Mouse (Mus musculus): ENCODE data around the gene Nudt2. TPM values are rescaled to one million over a fixed set of nuclear protein-coding genes. Genes with fewer than 3 reads are reported as not detected.

Gene Nudt2
- total and polyA plus RNA-seq, 2 experiments from 2014 or later = 37.6 to 42.0 TPM

DNA sequence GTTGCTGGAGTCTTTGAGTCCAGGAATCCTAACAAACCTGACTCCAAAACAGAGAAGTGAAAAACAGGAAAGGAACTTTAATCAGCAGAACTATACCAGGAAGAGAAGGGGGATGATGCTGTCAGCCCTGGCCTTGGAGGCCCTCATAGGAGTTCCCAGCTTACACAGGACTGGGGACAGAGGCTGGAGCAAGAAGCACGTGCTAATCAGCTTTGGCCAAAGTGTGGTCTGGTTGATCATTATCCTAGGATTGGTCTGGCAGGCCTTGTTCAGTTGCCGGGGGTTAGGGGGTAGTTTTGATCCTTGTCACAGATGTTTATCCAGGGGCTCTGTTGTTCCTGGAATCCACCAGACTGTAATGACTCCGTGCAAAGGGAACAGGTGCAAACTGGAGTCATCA is 29.4 kb downstream of the Nudt2 start:
- 47% methylated on average over 3 of the region's 3 CpGs for WGBS
- TF ChIP-seq EP300 (IDR thresholded peaks at IDR 0.05; ENCODE audit: low read depth) = no peak
- TF ChIP-seq CTCF (IDR thresholded peaks at IDR 0.05; ENCODE audit: low read depth) = no peak
- no peak for ATAC-seq (ENCODE audit: insufficient read depth, low read depth)

DNA sequence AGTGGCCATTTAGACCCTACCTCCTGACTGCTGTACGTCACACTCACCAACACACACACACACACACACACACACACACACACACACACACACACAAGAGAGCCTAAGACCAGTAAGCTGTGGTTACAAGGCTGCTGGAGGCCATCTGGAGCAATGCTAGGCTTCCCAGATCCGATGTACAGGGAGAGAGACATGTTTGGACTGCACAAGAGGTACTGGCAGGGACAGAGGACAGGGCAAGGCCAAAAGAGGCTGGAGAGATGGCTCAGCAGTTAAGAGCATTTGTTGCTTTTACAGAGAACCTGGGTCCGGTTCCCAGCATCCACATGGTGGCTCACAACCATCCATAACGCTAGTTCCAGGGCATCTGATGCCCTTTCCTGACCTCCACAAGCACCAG is 30.1 kb downstream of the Nudt2 start:
- no peak for TF ChIP-seq EP300 (IDR thresholded peaks at IDR 0.05; ENCODE audit: low read depth)
- TF ChIP-seq CTCF (IDR thresholded peaks at IDR 0.05; ENCODE audit: low read depth) = no peak
- DNase-seq (ENCODE audit: low spot score) = no peak
- H3K27me3 ChIP-seq (ENCODE audit: control insufficient read depth, insufficient read depth, low read length) = peaks cover 38% of the 10 kb centered on the region

More for the DNA sequence above, 29.4 kb downstream of the Nudt2 start:
- Histone ChIP-seq H3K27me3 (ENCODE audit: control insufficient read depth, insufficient read depth, low read length) (peaks cover 31% of the 10 kb centered on the region), H3K36me3 (replicated peaks; ENCODE audit: control insufficient read depth, insufficient read depth, low read length) (no peaks in the 10 kb centered on the region), H3K4me3 (ENCODE audit: low read depth, low read length) (no peak overlapping the region), H3K9me3 (replicated peaks; ENCODE audit: control insufficient read depth, low read length) (no peaks in the 10 kb centered on the region), H3K27ac (ENCODE audit: low read depth) (no peak overlapping the region), H3K4me1 (ENCODE audit: control insufficient read depth, insufficient read depth) (peaks cover 7% of the 10 kb centered on the region; the same call in 1 of the 2 replicates), H3K4me2 (ENCODE audit: low read depth, low read length) (no peak overlapping the region), H3K9ac (replicated peaks; ENCODE audit: low read depth, low read length) (no peak overlapping the region)
- no peak for DNase-seq (ENCODE audit: low spot score)

DNA sequence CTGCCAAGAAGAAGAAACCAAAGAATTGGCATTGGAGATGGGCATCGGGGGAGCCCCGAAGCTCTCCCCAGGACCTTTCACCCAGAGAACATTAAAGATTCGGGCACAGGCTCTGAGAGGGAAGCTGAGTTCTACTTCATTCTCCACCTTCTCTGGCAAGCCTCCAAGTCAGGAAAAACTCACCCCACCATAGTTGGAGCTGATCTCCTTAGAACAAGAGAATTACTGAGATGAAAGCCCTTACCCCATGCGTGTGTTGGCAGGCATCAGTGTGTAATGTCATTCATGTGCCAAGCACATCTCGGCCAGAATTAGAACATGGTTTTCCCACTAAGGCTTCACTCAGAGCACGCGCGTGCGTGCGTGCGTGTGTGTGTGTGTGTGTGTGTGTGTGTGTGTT is 30.9 kb downstream of the Nudt2 start:
- ATAC-seq (ENCODE audit: insufficient read depth, low read depth) (peak; percentile 43), DNase-seq (ENCODE audit: low spot score) (peak; percentile 36)
- Histone ChIP-seq H3K4me2 (ENCODE audit: low read depth, low read length) (no peak overlapping the region), H3K9me3 (replicated peaks; ENCODE audit: control insufficient read depth, low read length) (no peaks in the 10 kb centered on the region), H3K4me3 (ENCODE audit: low read depth, low read length) (no peak overlapping the region), H3K4me1 (ENCODE audit: control insufficient read depth, insufficient read depth) (peaks cover 7% of the 10 kb centered on the region; the same call in 1 of the 2 replicates), H3K27ac (ENCODE audit: low read depth) (no peak overlapping the region), H3K9ac (replicated peaks; ENCODE audit: low read depth, low read length) (no peak overlapping the region), H3K27me3 (ENCODE audit: control insufficient read depth, insufficient read depth, low read length) (peaks cover 46% of the 10 kb centered on the region), H3K36me3 (replicated peaks; ENCODE audit: control insufficient read depth, insufficient read depth, low read length) (no peaks in the 10 kb centered on the region)
- WGBS = 61% methylated on average over 11 of the region's 11 CpGs
- TF ChIP-seq CTCF (IDR thresholded peaks at IDR 0.05; ENCODE audit: low read depth) = no peak
- TF ChIP-seq EP300 (IDR thresholded peaks at IDR 0.05; ENCODE audit: low read depth) = no peak

More for the DNA sequence above, 30.1 kb downstream of the Nudt2 start:
- Histone ChIP-seq H3K9ac (replicated peaks; ENCODE audit: low read depth, low read length) (no peak overlapping the region), H3K27ac (ENCODE audit: low read depth) (no peak overlapping the region), H3K4me3 (ENCODE audit: low read depth, low read length) (no peak overlapping the region), H3K4me2 (ENCODE audit: low read depth, low read length) (no peak overlapping the region), H3K9me3 (replicated peaks; ENCODE audit: control insufficient read depth, low read length) (no peaks in the 10 kb centered on the region), H3K4me1 (ENCODE audit: control insufficient read depth, insufficient read depth) (peaks cover 7% of the 10 kb centered on the region; the same call in 1 of the 2 replicates), H3K36me3 (replicated peaks; ENCODE audit: control insufficient read depth, insufficient read depth, low read length) (no peaks in the 10 kb centered on the region)
- 78% methylated on average over 4 of the region's 4 CpGs for WGBS
- no peak for ATAC-seq (ENCODE audit: insufficient read depth, low read depth)

DNA sequence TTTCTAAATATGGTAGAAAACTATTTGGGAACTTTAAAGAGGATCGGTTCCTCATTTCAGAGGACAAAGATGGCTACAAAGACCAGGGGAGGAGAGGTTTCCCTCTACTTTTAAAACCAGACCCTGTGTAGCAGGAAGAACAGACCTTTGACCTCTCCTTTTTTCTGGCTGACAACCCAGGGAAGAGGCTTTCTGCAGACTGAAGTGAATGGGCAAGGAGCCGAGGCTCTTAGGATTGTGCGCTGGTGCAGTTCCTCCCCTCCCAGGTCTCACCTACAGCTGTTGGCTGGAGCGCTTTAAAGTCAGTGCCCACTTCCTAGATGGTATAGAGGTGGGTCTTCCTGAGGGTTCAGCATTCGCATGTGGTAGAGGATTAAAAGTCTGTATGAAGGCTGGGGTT is 32.1 kb downstream of the Nudt2 start:
- 75% methylated on average over 5 of the region's 5 CpGs for WGBS
- no peaks in the 10 kb centered on the region for H3K36me3 ChIP-seq (replicated peaks; ENCODE audit: control insufficient read depth, insufficient read depth, low read length)
- H3K4me3 ChIP-seq (ENCODE audit: low read depth, low read length) = no peak overlapping the region
- no peak overlapping the region for H3K4me2 ChIP-seq (ENCODE audit: low read depth, low read length)
- no peaks in the 10 kb centered on the region for H3K9me3 ChIP-seq (replicated peaks; ENCODE audit: control insufficient read depth, low read length)
- H3K27me3 ChIP-seq (ENCODE audit: control insufficient read depth, insufficient read depth, low read length) = peaks cover 56% of the 10 kb centered on the region
- no peak overlapping the region for H3K27ac ChIP-seq (ENCODE audit: low read depth)
- TF ChIP-seq EP300 (IDR thresholded peaks at IDR 0.05; ENCODE audit: low read depth) = no peak
- no peak for TF ChIP-seq CTCF (IDR thresholded peaks at IDR 0.05; ENCODE audit: low read depth)
- DNase-seq (ENCODE audit: low spot score) = no peak
- H3K4me1 ChIP-seq (ENCODE audit: control insufficient read depth, insufficient read depth) = peaks cover 8% of the 10 kb centered on the region; the same call in 1 of the 2 replicates
- no peak overlapping the region for H3K9ac ChIP-seq (replicated peaks; ENCODE audit: low read depth, low read length)
- no peak for ATAC-seq (ENCODE audit: insufficient read depth, low read depth)

DNA sequence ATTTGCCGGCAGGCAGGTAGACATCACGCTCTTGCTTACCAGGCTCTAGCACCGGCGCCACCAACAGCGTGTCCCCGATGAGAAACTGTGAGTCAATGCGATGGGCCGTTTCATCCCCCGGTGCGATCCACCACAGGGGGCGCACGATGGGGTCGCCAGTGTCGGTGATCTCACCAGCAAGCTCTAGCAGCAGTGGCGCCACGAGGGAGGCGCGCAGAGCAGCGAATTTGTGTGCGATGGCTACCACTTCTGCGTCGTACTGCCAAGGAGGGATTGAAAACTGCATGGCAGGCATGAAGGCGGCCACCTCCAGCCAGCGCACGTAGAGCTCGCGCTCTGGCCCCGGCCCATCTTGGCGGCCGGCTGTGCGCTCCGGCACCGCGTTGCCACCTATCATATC is 32.6 kb downstream of the Nudt2 start:
- ATAC-seq (ENCODE audit: insufficient read depth, low read depth) = no peak
- H3K27me3 ChIP-seq (ENCODE audit: control insufficient read depth, insufficient read depth, low read length) = peaks cover 60% of the 10 kb centered on the region
- DNase-seq (ENCODE audit: low spot score) = no peak
- H3K36me3 ChIP-seq (replicated peaks; ENCODE audit: control insufficient read depth, insufficient read depth, low read length) = no peaks in the 10 kb centered on the region
- WGBS = 15% methylated on average over 34 of the region's 34 CpGs
- peak overlapping the region; percentile 25 for H3K4me3 ChIP-seq (ENCODE audit: low read depth, low read length)
- H3K9ac ChIP-seq (replicated peaks; ENCODE audit: low read depth, low read length) = no peak overlapping the region
- H3K27ac ChIP-seq (ENCODE audit: low read depth) = no peak overlapping the region
- peak; percentile 31 for TF ChIP-seq CTCF (IDR thresholded peaks at IDR 0.05; ENCODE audit: low read depth)
- no peak for TF ChIP-seq EP300 (IDR thresholded peaks at IDR 0.05; ENCODE audit: low read depth)
- peak overlapping the region; percentile 28 for H3K4me2 ChIP-seq (ENCODE audit: low read depth, low read length)
- H3K4me1 ChIP-seq (ENCODE audit: control insufficient read depth, insufficient read depth) = peaks cover 13% of the 10 kb centered on the region
- H3K9me3 ChIP-seq (replicated peaks; ENCODE audit: control insufficient read depth, low read length) = no peaks in the 10 kb centered on the region
